Mouse (Mus musculus): ENCODE data around the gene Cnpy2.
"Not testable (repeated sequence)": the region's sequence is repeated elsewhere in the genome, so short reads cannot be mapped to it uniquely, and the experiment has no call there.

Gene Cnpy2

DNA sequence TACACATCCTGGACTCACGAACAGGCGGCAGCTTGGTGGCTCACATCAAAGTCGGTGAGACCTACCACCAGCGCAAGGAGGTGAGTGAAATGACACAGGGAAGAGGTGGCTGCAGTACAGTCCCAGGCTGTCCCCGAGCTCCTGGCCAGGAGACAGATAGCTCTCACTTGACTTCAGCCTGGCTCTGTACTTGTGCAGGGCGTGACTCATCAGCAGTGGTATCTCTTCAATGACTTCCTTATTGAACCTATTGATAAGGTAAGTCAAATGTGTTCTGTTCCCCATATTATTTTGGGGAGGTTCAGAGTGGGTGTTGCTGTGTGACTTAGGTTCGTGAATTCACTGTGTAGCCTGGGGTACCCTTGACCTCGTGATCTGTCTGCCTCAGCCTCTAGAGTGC lies 6.7 kb upstream of the Cnpy2 start:
- no peak for DNase-seq (ENCODE audit: low spot score in 2 of 2)

DNA sequence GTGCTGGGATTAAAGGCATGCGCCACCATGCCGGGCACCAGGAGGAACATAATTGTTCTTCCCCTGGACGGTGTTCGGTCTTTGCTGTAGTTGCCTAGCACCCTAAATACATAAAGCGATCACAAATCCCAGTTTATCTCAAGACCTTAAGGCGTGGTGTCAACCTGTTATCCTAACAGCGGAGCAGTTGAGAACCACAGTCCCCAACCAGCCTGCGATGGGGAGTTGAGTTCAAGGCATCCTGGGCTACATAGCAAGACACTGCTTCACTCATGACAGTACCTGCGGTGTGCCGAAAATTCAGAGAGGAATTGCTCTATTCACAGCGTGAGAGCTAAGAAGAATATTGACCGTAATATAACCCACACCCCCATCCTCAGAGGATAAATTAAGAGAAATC lies 618 bp upstream of the Cnpy2 start:
- DNase-seq (ENCODE audit: low spot score in 2 of 2): no peak

DNA sequence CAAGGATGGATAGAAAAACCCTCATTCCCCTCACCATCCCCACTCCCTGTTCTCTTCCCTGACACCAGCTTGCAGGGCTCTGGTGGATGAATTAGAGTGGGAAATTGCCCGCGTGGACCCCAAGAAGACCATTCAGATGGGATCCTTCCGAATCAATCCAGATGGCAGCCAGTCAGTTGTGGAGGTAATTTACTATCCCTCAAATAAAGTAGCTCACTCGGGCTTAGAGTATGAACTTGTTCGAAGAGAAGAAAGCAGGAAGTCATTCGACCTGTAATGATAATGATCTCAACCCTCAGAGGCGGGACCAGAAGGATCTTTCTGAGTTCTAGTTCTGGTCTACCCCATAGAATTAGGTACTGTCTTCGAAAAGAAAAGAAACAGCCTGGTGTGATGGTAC lies 1.3 kb downstream of the Cnpy2 start:
- DNase-seq (ENCODE audit: low spot score in 2 of 2): no peak

DNA sequence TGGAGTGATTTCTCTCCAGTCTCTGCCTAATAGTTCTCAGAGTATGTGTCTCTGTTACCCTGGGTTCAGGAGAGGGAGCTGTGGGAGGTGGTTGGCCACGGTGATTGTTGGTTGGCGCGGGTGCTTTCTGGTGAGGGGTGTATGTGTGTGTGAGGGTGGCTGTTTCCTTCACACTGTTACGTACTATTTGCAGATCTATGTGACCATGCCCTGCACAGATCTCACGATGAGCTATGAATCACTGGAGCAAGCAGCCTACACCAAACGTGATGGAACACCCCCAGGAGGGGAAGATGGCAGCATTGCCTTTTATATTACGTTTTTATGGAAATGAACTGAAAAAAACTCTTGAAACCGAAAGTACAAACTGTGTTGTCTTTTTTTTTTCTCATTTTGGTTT lies 4.6 kb downstream of the Cnpy2 start:
- DNase-seq (ENCODE audit: low spot score in 2 of 2): no peak

DNA sequence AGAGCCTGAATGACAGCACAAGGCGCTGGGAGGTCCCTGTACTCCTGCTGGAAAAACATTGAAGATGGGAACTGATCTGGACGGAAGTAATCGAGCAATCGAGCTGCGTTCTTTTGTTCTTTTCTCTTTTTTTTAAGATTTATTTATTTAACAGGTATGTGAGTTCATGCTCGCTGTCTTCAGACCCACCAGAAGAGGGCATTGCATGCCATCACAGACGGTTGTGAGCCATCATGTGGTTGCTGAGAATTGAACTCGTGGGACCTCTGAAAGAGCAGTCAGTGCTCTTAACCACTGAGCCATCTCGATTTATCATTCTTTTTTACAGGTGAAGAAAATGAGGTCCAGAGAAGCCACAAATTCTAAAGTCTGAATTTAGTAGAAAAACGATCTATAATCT lies 5.4 kb downstream of the Cnpy2 start:
- no peak for DNase-seq (ENCODE audit: low spot score in 2 of 2)

DNA sequence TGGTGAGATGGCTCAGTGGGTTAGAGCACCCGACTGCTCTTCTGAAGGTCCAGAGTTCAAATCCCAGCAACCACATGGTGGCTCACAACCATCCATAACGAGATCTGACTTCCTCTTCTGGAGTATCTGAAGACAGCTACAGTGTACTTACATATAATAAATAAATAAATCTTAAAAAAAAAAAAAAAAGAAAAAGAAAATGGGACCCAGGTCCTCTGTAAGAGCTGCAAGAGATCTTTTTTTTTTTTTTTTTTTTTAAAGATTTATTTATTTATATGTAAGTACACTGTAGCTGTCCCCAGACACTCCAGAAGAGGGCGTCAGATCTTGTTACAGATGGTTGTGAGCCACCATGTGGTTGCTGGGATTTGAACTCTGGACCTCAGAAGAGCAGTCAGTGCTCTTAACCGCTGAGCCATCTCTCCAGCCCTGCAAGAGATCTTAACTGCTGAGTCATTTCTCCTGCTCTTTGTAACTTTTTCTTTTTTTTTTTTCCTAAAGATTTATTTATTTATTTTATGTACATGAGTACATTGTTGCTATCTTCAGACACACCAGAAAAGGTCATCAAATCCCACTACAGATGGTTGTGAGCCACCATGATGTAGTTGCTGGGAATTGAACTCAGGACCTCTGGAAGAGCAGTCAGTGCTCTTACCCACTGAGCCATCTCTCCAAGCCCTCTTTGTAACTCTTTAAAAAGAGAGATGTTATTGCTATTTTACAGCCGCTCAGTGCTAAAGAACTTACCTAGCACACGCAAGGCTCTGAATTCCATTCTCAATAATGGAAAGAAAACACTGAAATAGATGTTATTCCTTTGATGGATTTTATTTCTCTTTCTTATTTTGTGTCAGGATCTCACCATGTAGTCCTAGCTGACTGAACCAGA lies 10.3 kb downstream of the Cnpy2 start:
- not testable (repeated sequence) for DNase-seq (ENCODE audit: low spot score in 2 of 2)

DNA sequence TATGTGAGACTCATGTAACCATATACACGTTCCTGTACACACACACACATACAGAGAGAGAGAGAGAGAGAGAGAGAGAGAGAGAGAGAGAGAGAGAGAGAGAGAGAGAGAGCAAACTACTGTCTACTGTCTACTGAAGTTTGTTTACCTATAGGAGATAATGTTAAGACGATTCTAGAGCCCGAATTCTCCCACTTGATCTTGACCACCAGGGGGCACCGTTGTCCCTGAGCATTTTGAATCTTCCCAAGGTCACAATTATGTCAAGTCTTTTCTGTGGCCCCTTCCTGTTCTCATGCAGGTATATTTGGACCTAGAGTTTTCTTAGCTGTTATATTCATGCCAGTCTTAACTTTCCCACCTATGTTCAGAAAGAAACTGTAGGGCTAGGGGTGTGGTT lies 13.3 kb downstream of the Cnpy2 start:
- peak; percentile 71 to 88 for DNase-seq (ENCODE audit: low spot score in 2 of 2)

DNA sequence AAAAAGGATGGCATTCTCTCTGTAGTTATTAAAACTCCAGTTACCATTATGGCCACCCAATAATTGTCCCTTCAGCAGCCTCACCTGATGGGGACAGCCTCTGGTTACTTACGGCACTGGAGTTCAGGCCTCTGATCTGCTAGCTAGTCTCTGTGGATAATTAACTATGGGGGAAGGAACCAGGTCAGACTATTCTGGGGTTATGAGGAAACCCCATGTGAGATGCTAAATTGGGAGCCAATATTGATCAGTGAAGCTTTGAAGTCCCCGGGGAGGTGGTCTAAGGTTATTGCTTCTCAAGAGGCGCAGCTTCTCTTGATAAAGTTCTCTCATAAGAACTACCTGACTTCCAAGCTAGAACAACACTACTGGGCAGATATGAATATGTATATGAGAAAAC lies 13.9 kb downstream of the Cnpy2 start:
- DNase-seq (ENCODE audit: low spot score in 2 of 2): no peak

DNA sequence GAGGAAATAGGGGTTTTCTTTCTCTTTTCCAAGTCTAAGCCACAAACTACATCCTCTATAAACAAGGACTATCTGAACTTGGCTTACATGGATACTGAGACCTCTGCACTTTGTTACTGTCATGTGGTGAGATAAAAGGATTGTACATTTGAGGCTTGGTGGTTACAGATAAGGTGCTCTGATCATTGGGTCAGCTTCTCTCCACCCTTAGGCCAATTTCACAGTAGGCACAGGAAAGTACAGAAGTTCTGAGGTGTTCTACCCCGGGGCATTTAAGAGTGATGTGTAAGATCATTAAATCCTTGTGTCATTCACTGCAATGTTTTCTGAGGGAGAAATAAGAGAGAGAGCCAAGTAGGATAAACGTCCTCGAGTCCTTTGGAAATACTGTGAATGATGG lies 14.3 kb downstream of the Cnpy2 start:
- DNase-seq (ENCODE audit: low spot score in 2 of 2): no peak

DNA sequence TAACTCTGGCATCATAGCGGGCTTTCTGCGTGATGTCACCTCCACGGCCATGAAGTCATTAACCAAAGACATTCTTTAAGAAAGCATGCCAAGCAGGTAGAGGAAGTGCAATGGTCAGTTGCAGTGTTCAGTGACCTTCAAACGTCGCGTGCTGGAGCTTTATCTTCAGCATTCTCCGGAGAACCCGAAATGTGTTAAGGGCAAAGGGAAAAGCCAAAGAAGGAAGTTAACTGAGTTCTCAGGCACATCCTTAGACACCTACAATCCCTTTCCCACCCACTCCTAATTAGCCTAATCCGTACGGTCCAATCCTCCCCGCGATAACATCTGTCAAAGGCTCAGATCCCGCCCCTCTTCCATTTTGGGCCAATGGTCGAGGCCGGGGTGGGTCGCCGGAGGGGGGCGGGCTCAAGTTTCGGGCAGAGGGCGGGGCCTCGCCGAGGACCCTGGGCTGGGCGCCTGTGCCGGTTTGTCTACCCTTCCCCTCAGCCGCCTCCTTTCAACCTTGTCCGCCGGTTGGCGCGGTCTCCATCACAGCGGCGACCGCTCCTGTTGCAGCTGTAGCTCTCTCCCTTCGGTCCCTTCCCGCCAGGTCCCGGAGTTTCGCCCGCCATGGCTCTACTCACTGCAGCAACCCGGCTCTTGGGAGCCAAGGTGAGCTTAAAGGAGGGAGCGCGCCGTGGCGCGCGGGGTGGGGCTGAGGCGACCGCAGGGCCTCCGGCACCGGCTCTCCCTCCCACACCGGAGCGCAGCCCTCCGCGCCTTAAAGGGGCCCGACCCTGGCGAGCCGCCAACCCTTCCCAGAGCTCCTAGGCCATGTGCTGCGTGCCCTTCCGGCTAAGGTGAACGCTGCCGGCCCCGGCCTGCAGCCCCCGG lies 15.3 kb downstream of the Cnpy2 start, which contains the start of gene Cs:
TSS of gene Cs (plus strand) at position 429 of the 876 bp plus-strand sequence.
- DNase-seq (ENCODE audit: low spot score in 2 of 2): peak; percentile 96 to 98

DNA sequence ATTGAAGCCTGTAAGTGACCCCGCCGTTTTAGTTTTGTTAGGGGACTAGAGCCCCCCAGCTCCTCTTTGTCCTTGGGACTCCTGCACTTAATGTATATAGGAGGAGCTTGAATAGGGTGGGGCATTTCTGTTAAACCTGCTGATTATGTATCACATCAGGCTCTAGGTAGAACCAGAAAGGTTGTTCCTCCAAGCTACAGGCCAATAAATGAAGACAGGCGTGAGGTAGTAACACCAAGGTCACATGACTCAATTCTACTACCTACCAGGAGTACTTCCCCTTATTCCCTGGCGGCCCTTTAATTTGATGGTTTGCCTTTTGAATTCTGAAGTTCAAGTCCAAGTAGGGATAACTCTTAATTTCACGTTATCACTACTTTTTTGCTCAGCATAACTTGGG lies 16.2 kb downstream of the Cnpy2 start:
- DNase-seq (ENCODE audit: low spot score in 2 of 2): no peak

DNA sequence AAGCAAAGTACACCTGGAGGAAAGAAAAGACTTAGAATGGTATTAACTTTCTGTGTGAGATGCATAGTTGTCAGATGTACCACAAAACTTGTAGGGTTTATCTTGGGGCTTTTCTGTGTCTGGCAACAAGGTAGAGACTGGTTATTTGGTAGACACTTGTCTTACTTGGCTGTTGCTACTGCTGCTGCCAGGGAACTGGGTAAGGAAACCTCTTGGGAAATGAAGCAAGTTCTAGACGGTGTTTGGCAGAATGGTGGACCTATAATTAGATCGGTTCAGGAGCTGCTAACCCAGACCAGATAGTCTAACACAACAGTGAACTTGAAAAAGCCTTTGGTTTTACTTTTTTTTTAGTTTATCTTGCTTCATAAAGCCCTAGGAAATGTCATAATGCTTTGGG lies 16.7 kb downstream of the Cnpy2 start:
- DNase-seq (ENCODE audit: low spot score in 2 of 2): no peak

DNA sequence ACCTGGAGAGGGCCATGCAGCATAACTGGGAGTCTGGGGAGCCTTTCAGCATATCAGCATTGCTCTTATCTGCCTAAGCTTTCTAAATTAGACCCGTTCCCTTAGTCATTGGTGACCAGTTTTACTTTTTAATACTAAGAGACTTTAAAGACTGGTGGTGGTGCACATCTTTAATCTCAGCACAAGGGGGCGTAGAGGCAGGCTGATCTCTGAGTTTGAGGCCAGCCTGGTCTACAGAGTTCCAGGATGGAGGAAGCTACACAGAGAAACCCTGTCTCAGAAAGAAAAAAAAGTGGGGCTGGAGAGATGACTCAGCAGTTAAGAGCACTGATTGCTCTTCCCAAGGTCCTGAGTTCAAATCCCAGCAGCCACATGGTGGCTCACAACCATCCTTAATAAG lies 18.0 kb downstream of the Cnpy2 start:
- no peak for DNase-seq (ENCODE audit: low spot score in 2 of 2)

DNA sequence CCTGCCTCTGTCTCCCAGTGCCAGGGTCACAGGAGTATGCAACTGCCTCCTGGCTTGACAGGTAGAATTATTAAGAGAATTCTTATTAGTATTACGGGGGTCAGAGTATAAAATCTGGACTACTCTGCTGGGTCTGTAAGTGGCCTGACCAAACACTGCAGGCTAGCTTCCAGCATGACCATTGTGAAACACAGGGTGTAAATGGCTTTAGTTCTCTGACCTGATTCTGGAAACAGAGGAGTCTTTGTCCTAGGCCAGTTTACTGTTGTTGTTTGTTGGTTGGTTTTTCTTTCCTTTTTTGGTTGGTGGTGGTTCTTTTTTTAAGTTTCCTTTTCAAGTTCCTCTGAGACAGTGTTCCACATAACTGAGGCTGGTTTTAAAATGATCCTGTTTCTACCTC lies 21.2 kb downstream of the Cnpy2 start:
- DNase-seq (ENCODE audit: low spot score in 2 of 2): no peak

DNA sequence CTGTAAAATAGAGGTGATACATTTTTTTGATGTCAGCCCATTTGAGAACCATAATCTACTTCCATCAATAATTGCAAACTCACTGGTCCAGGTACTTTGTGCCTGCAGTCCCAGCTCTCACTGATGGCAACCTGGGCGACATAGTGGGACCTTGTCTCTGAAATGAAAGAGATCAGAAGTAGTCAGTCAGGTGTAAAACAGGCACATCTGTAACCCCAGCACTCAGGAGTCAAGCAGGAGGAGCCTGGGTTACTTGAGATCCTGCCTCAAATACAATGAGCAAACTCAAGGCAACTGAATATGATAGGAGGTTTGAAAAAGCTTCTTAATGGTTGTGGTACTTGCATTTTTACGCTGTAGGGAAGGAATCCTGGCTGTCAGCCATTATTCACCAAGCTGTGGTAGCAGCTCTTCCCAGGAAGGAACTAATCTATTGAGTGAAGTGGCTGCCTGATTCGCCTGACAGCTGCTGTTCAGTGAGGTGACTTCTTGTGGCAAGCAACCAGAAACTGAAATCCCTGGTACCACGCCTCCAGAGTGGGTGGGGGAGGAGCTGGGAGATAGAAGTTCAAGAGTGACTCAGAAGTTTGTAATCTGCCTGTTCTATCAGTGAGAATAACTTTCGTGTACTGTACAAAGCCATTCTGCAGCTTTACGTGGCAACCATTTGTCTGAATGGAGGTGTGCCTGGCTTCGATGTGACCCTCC lies 22.5 kb downstream of the Cnpy2 start:
- peak; percentile 68 to 71 for DNase-seq (ENCODE audit: low spot score in 2 of 2)

DNA sequence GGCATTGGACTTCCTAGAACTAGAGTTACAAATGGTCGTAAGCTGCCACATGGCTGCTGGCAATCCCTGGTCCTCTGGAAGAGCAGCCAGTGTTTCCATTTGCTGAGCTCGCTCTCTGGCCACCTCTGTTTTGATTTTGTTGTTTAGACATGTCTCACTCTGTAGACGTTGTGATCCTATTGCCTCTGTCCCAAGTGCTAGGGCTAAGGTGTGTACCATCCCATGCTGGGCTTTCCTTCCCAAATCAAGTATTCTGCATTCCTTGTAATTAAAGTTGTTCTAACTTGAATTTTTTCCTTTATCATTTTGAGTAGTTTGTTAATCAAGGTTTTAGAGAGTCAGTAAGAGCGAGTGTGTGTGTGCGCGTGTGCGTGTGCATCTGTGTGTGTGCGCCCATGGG lies 25.3 kb downstream of the Cnpy2 start:
- DNase-seq (ENCODE audit: low spot score in 2 of 2): no peak

DNA sequence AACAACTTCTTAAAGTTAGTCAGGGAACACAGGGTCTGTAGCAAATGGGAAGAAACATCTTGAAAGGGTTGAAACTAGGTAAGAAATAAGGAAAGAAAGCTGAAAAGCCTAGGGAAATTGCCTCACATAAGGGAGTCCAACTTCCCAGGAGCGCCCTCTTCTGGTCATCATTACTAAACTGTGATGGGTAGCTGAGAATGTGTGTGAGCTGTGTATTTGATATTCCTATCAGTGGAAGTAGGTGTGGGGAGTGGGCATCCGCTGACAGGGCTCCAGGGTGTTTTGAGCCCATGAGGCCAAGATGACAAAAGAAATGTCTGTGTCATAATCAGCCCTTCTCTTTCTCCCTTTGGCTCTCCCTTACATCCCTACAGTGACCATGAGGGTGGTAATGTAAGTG lies 36.5 kb downstream of the Cnpy2 start:
- peak in 1 of 2 experiments; percentile 73 for DNase-seq (ENCODE audit: low spot score in 2 of 2)

DNA sequence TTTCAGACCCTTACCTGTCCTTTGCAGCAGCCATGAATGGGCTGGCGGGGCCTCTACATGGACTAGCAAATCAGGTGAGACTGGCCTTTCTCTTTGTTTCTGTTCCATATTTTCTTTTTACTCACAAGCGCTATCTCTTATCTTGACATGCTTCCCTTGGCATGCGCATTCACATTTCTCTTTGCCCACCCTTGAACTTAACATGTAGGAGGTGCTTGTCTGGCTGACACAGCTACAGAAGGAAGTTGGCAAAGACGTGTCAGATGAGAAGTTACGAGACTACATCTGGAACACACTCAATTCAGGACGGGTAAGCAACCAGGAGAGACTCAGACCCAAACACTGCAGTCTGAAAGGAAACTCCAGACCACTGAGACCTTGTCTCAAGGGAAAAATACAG lies 37.0 kb downstream of the Cnpy2 start:
- DNase-seq (ENCODE audit: low spot score in 2 of 2): no peak

DNA sequence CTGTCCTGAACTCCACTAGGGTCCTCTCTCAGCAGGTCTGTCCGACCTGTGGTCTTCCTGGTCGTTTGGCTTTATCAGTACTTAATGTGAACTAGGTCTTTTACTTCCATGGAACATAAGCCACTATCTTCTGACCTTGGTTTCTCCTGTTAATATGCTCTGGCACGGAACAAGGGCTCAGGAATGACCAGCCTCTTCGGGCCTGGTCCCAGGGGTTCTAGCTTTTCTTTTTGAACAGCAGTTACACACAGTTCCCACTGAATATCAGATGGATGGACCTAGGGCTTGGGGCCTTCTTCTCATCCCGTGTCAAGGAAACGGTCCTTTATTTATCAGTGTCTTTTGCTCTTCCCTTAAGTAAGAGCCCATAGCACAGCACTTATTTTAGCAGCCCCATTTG lies 39.6 kb downstream of the Cnpy2 start:
- no peak for DNase-seq (ENCODE audit: low spot score in 2 of 2)

DNA sequence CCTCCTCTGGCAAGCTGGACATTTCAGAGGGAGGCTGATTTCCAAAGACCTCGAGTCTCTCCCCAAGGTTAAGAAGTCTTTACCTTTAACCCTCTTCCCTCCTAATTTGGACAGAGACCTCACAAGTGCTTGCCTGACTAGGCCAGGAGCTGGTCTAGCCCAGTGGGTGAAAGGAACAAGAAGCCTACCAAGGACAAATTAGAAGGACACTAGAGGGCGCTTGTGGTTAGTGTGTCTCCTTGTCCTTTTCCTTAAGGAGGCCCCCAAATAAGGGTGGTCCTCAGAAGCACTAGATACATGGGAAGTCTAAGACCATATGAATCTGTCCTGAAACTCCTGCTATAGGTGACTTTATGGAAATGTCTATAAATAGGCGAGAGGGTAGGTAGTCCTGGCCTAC lies 40.3 kb downstream of the Cnpy2 start:
- peak in 1 of 2 experiments; percentile 48 for DNase-seq (ENCODE audit: low spot score in 2 of 2)

DNA sequence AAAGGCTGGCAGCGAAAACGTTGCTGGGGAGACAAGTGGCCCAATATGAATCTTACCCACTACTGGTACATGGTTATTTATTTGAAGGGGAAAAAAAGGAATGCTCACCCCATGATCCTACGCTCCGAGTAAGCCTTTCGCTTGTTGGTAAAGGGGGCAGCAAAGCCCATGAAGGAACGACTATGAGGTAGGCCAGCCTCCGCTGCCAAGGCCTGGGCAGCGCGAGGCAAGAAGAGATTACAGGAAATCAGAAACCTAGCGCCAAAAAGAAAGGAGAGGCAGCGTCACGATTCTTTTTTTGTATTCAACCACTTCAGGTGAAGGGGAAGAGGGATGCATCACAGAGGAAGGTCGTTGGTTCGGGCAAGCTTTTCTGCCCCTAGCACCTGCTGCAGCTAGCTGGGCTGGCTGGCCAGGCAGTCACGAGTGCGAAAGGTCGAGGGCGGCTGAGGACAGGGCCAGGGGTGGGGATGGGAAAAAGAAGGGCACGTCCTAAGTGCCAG lies 45.7 kb downstream of the Cnpy2 start:
- DNase-seq (ENCODE audit: low spot score in 2 of 2): no peak
